Mouse (Mus musculus) frontal cortex, postnatal 36 days (tissue): ENCODE measurements around the gene Chid1.
A peak's percentile ranks its signal among the peaks of the same experiment; 100 is the strongest.

Source experiments
- DNase-seq, 2 experiments: peaks; one replicate each; pipeline ENCODE4 v3.0.0; 2022; ENCODE audit warnings: low spot score in 2 of 2

The Chid1 gene

GRCm38 (mm10) chr7:141502556-141502905, 37.1 kb downstream of the Chid1 start:
- no peak for DNase-seq

GRCm38 (mm10) chr7:141501820-141502555, 37.7 kb downstream of the Chid1 start:
- DNase-seq = no peak

GRCm38 (mm10) chr7:141497600-141497999, 42.1 kb downstream of the Chid1 start:
- no peak for DNase-seq

- no peak for DNase-seq
Observed at GRCm38 (mm10) chr7:141495940-141496339, 43.7 kb downstream of the Chid1 start.

GRCm38 (mm10) chr7:141495379-141495778, 44.3 kb downstream of the Chid1 start:
- no peak for DNase-seq

GRCm38 (mm10) chr7:141493729-141494128, 45.9 kb downstream of the Chid1 start:
- DNase-seq = no peak

- DNase-seq = no peak
Observed at GRCm38 (mm10) chr7:141492738-141493137, 46.9 kb downstream of the Chid1 start.

- no peak for DNase-seq
Observed at GRCm38 (mm10) chr7:141491151-141491550, 48.5 kb downstream of the Chid1 start.

GRCm38 (mm10) chr7:141487141-141487540, 52.5 kb downstream of the Chid1 start:
- no peak for DNase-seq

- no peak for DNase-seq
Observed at GRCm38 (mm10) chr7:141486239-141486638, 53.4 kb downstream of the Chid1 start.

- DNase-seq = no peak
Observed at GRCm38 (mm10) chr7:141485606-141486005, 54.1 kb downstream of the Chid1 start.

- no peak for DNase-seq
Observed at GRCm38 (mm10) chr7:141485186-141485585, 54.5 kb downstream of the Chid1 start.

- no peak for DNase-seq
Observed at GRCm38 (mm10) chr7:141484186-141485120, 55.2 kb downstream of the Chid1 start.

- no peak for DNase-seq
Observed at GRCm38 (mm10) chr7:141483114-141483653, 56.5 kb downstream of the Chid1 start.

GRCm38 (mm10) chr7:141482531-141483024, 57.1 kb downstream of the Chid1 start:
- no peak for DNase-seq

- DNase-seq = peak in 1 of 2 experiments; percentile 60
Observed at GRCm38 (mm10) chr7:141481498-141482401, 57.9 kb downstream of the Chid1 start.

GRCm38 (mm10) chr7:141480842-141481497, 58.7 kb downstream of the Chid1 start:
- peak; percentile 64 to 78 for DNase-seq

- no peak for DNase-seq
Observed at GRCm38 (mm10) chr7:141478270-141478748, 61.3 kb downstream of the Chid1 start.

- DNase-seq = no peak
Observed at GRCm38 (mm10) chr7:141477578-141478269, 61.9 kb downstream of the Chid1 start.

- DNase-seq = no peak
Observed at GRCm38 (mm10) chr7:141476981-141477370, 62.7 kb downstream of the Chid1 start.
